Mouse (Mus musculus) forebrain, embryonic 14.5 days (tissue): ENCODE measurements around the gene Col4a4. TPM values are rescaled to one million over a fixed set of nuclear protein-coding genes. Genes with fewer than 3 reads are reported as not detected.

ENCODE experiments used
- ATAC-seq: fragments of 200-750 bp; cut with Nextera tagmentation; 2 replicates; pipeline ENCODE4 v1.8.0; 2017; ENCODE audit warnings: mild to moderate bottlenecking, moderate library complexity
- DNase-seq: peaks from one replicate; pipeline ENCODE4 v3.0.0-alpha.2; 2015; ENCODE audit warnings: low spot score
- H3K27ac ChIP-seq: fragments of 300-500 bp; sonication (generic); 2 replicates; pipeline ENCODE4 v1.5.1; 2014; ENCODE audit warnings: low read depth, mild to moderate bottlenecking, control low read depth, low read length, moderate library complexity
- H3K27me3 ChIP-seq: fragments of 300-500 bp; sonication (generic); replicated peaks from 2 replicates; pipeline ENCODE4 v1.6.1; 2014; ENCODE audit warnings: low read length, control low read depth, mixed read lengths; ENCODE audit not compliant: control insufficient read depth, insufficient read depth
- H3K36me3 ChIP-seq: fragments of 300-500 bp; sonication (generic); 2 replicates; pipeline ENCODE4 v1.6.1; 2014; ENCODE audit warnings: low read length, control low read depth; ENCODE audit not compliant: control insufficient read depth, insufficient read depth
- H3K4me1 ChIP-seq: fragments of 300-500 bp; sonication (generic); 2 replicates; pipeline ENCODE4 v1.6.1; 2014; ENCODE audit warnings: antibody characterized with exemption, low read length, control low read depth; ENCODE audit not compliant: control insufficient read depth, insufficient read depth
- H3K4me2 ChIP-seq: fragments of 300-500 bp; sonication (generic); 2 replicates; pipeline ENCODE4 v1.6.1; 2014; ENCODE audit warnings: mild to moderate bottlenecking, control low read depth, low read length
- H3K4me3 ChIP-seq: fragments of 300-500 bp; sonication (generic); 2 replicates; pipeline ENCODE4 v1.5.1; 2014; ENCODE audit warnings: low read depth, low read length, control low read depth
- H3K9ac ChIP-seq: fragments of 300-500 bp; sonication (generic); 2 replicates; pipeline ENCODE4 v1.6.1; 2014; ENCODE audit warnings: mild to moderate bottlenecking, low read length, control low read depth, moderate library complexity
- H3K9me3 ChIP-seq: fragments of 300-500 bp; sonication (generic); replicated peaks from 2 replicates; pipeline ENCODE4 v1.6.1; 2016; ENCODE audit warnings: low read length, control low read depth, mixed read lengths; ENCODE audit not compliant: control insufficient read depth
- WGBS: fragments of 180-500 bp; shearing (Covaris S2); extraction: QIAGEN DNeasy Blood & Tissue Kit; methylation state at CpG from one replicate; pipeline ENCODE4 v1.1.7; 2014; 5-methylcytosine and 5-hydroxymethylcytosine counted together
- polyA plus RNA-seq: library from polyadenylated mRNA; unstranded; fragments of >200 nt; fragmentation: Nextera tagmentation; extraction: Ambion mirVana; gene quantifications from 2 replicates; pipeline ENCODE4 v1.2.1, GENCODE M21; 2014

Col4a4 gene
- polyA plus RNA-seq, 1 experiment from 2014 or later, result 0.24 TPM

DNA sequence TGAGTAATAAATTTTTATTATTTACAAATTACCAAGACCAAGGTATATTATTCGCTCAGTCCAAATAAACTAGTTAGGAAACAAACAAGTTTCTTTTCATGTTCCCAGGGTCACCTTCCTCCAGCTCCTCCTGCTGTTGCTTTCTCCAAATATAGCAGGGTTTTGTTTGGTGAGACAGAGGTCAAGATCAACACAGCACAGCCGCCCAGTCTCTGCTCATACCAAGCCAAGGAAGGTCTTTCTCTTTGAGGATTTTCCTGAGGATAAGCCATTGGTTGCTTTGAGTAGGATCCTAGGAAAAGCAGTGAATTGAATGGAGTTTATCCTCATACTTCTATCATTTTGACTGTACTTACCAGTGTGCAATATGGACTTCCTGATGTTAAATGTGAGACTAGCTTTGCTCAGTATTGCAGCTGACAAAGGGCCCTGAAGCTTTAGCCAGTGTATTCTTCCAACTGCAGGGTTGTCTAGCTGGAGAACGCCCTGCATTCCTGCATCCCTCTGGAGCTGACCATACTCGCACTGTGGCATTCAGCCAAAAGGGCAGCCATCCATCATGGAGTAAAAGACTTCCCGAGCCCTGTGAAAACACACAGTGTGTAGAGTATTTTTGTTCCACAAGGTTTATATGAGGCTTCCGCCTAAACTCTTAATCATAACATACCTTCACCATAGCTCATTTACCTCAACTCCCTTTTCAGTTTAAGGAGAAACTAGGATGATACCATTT lies 10.4 kb upstream of the Col4a4 start:
- WGBS, result 68% methylated on average over 6 of the region's 6 CpGs
- no peaks in the 10 kb centered on the region for H3K27me3 ChIP-seq
- H3K4me1 ChIP-seq, result no peaks in the 10 kb centered on the region
- H3K27ac ChIP-seq, result no peak overlapping the region
- no peak overlapping the region for H3K4me3 ChIP-seq
- ATAC-seq (no peak), DNase-seq (peak; percentile 19)
- H3K4me2 ChIP-seq, result no peak overlapping the region
- no peaks in the 10 kb centered on the region for H3K9me3 ChIP-seq
- no peak overlapping the region for H3K9ac ChIP-seq
- no peaks in the 10 kb centered on the region for H3K36me3 ChIP-seq

DNA sequence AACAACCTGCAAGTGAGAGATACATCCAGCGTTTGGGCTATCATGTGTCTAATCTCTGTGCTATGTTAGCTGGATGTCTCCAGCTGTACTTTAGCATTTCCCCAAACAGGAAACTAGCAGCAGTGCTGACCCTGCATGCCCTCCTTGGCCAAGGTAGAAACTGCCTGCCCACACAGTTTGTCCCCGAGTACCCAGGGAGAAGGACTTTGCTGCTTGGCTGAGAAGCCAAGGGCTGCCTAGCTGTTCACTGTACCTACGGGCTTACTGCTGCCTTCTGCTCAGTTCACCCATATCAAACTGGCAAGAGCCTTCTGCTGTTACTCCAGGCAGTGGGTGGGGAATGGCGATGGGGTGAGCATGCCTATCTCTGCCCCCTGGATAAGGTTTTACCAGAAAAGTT lies 3.6 kb upstream of the Col4a4 start:
- WGBS, result 78% methylated on average over 4 of the region's 4 CpGs
- Histone ChIP-seq H3K4me1 (peaks cover 8% of the 10 kb centered on the region), H3K9ac (no peak overlapping the region), H3K4me3 (no peak overlapping the region), H3K9me3 (no peaks in the 10 kb centered on the region), H3K4me2 (no peak overlapping the region), H3K27ac (no peak overlapping the region), H3K36me3 (no peaks in the 10 kb centered on the region), H3K27me3 (0 out of 2 replicates have a peak, but pooled peaks cover 4% of the 10 kb centered on the region)
- ATAC-seq, result no peak
- DNase-seq, result no peak

DNA sequence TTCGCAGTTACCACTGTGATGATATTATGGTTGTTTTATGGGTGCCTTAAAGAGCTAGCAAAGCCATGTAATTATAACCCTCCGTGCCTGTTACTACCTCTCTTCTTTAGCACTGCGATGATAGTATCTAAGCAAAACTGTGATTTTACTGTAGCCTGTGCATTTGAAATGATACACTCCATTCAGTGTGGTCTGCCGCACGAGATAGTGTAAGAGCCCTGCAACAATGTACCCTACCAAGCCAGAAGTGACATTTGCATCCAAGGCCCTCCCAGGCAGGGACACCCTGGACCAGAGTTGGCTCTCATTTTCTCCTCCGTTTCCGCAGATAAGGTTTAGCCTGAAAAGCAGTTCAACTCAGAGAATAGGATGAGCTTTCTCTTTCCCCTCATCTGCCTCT lies 668 bp downstream of the Col4a4 start:
- Histone ChIP-seq H3K4me3 (no peak overlapping the region), H3K27ac (no peak overlapping the region), H3K9me3 (no peaks in the 10 kb centered on the region), H3K4me1 (peaks cover 8% of the 10 kb centered on the region), H3K27me3 (0 out of 2 replicates have a peak, but pooled peaks cover 4% of the 10 kb centered on the region), H3K4me2 (peak overlapping the region; percentile 59), H3K36me3 (no peaks in the 10 kb centered on the region), H3K9ac (no peak overlapping the region)
- WGBS, result 80% methylated on average over 7 of the region's 7 CpGs
- DNase-seq (no peak), ATAC-seq (no peak)

DNA sequence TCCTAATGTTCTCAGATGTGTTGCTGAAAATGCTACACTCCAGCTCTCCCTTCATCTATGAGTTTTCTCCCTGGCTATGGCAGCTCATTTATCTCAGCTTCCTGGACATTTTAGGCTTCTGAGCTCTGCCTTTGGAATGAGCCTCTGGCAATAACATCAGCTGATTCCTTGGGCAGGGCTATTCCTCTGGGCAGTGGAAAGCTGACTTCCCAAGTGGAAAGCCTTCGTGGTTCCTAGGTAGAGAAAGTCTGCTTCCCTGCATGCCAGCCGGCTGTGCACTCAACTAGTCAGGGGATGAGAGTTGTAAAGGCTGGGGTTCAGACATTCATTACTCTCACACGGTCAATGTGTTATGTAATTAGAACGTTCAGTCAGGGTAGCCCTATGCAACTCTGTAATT lies 8.3 kb downstream of the Col4a4 start:
- no peak for ATAC-seq
- H3K4me3 ChIP-seq, result no peak overlapping the region
- WGBS, result 76% methylated on average over 4 of the region's 4 CpGs

DNA sequence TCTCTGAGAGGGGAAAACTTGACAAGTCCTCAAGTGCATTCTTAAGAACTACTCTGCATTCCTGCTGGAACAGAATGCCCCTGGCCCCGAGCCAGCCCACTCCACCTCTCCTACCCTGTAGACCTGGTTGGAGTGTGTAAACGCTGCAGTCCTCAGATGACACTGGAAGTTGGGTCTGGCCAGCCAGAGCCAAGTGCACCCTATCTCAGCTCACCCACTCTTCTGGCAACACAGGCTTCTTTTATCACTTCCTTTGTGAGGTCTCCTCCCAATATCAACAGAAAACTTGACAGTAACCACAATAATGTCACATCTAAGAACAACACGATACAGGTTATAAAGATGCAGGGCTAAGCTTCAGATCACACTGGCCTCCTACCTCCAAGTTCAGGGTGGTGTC lies 8.7 kb downstream of the Col4a4 start:
- no peaks in the 10 kb centered on the region for H3K27me3 ChIP-seq
- no peak for DNase-seq
- H3K27ac ChIP-seq, result no peak overlapping the region
- H3K4me3 ChIP-seq, result no peak overlapping the region
- H3K4me1 ChIP-seq, result no peaks in the 10 kb centered on the region
- no peaks in the 10 kb centered on the region for H3K9me3 ChIP-seq
- WGBS, result 87% methylated on average over 3 of the region's 3 CpGs
- ATAC-seq, result no peak
- no peak overlapping the region for H3K4me2 ChIP-seq
- H3K9ac ChIP-seq, result no peak overlapping the region
- no peaks in the 10 kb centered on the region for H3K36me3 ChIP-seq

More for the DNA sequence above, 8.3 kb downstream of the Col4a4 start:
- H3K4me1 ChIP-seq, result no peaks in the 10 kb centered on the region
- H3K4me2 ChIP-seq, result no peak overlapping the region
- DNase-seq, result no peak
- H3K36me3 ChIP-seq, result no peaks in the 10 kb centered on the region
- H3K27me3 ChIP-seq, result no peaks in the 10 kb centered on the region
- no peak overlapping the region for H3K27ac ChIP-seq
- H3K9me3 ChIP-seq, result no peaks in the 10 kb centered on the region
- H3K9ac ChIP-seq, result no peak overlapping the region

DNA sequence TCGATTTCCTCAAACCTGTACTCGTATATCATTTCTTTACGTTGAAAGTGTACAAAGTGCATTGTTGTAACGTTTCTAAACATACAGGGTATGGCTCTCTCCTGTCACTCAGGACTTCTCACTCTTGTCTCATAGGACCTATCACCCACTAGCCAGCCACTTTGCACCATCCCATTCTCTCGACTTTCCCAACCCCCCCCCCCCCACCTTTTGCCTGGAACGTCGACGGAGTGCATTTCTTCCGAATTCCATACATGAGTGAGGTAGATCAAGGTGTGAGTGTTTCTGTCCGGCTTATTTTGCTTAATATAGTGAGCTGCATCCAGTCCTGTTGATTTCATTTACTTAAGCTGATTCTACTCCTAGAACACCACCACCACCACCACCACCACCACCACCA lies 9.3 kb downstream of the Col4a4 start:
- Histone ChIP-seq H3K4me3 (no peak overlapping the region), H3K27me3 (no peaks in the 10 kb centered on the region), H3K27ac (no peak overlapping the region), H3K4me1 (no peaks in the 10 kb centered on the region), H3K9ac (no peak overlapping the region), H3K9me3 (no peaks in the 10 kb centered on the region), H3K4me2 (no peak overlapping the region), H3K36me3 (no peaks in the 10 kb centered on the region)
- WGBS, result 93% methylated on average over 10 of the region's 10 CpGs
- no peak for DNase-seq
- ATAC-seq, result no peak

DNA sequence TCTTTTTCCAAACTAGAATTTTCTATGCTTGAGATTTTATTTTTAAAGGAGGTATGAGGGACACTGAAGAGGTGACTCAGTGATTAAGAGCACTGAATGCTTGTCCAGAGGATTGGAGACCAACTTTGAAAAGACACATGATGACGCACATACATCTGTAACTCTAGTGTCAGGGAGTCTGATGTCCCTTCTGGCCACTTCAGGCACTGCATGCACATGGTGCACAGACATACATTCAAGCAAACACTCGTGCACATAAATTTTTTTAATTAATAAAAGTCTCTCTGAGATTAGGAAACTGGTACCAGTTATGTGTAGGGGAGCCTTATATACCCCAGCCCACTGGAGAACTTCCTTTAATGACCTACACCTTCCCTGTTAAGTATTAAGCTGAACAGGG lies 10.5 kb downstream of the Col4a4 start:
- Histone ChIP-seq H3K4me3 (no peak overlapping the region), H3K9ac (no peak overlapping the region), H3K36me3 (no peaks in the 10 kb centered on the region), H3K27me3 (no peaks in the 10 kb centered on the region), H3K4me1 (no peaks in the 10 kb centered on the region), H3K27ac (no peak overlapping the region), H3K9me3 (no peaks in the 10 kb centered on the region), H3K4me2 (no peak overlapping the region)
- WGBS, result 78% methylated on average over 2 of the region's 2 CpGs
- ATAC-seq, result no peak
- no peak for DNase-seq

DNA sequence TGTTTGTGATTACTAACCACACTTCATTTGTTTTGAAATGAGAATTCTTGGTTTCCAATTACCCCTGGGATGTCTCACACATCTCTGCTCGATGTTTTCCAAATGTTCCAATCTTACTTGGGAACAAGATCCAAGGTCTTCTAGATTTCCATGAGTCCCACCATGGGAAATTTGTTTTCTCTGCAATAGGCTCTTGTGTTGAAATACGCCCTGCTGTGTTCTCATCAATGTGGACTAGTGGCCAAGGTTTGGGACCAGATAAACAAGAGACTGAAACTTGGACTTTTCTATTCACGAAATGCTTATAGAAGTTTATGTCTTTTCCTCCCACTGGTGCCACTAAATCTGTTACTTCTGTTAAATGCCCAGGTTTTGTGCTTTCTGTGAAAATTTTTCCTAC lies 11.0 kb downstream of the Col4a4 start:
- DNase-seq, result no peak
- WGBS, result 91% methylated on average over 3 of the region's 3 CpGs
- no peaks in the 10 kb centered on the region for H3K4me1 ChIP-seq
- no peaks in the 10 kb centered on the region for H3K36me3 ChIP-seq
- ATAC-seq, result no peak
- H3K27me3 ChIP-seq, result no peaks in the 10 kb centered on the region
- no peak overlapping the region for H3K9ac ChIP-seq
- H3K9me3 ChIP-seq, result no peaks in the 10 kb centered on the region
- no peak overlapping the region for H3K4me3 ChIP-seq
- H3K4me2 ChIP-seq, result no peak overlapping the region
- no peak overlapping the region for H3K27ac ChIP-seq

DNA sequence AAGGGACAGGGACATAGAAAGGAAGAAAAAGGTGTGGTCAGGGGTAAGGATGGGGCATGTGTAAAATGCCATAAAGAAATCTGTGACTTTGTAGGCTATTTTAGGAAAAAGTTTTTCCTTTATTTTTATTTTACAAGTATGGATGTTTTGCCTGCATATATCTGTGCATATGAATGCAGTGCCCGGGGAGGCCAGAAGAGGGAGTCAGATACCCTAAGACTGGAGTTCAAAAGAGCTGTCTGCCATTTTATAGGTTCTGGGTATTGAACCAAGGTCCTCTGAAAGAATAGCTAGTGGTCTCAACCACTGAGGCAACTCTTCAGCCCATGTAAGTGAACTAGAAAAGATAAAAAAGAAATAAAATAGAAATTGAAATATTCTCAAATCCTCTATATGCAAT lies 14.9 kb downstream of the Col4a4 start:
- Histone ChIP-seq H3K4me3 (no peak overlapping the region), H3K9ac (no peak overlapping the region), H3K36me3 (no peaks in the 10 kb centered on the region), H3K4me1 (no peaks in the 10 kb centered on the region), H3K27me3 (no peaks in the 10 kb centered on the region), H3K4me2 (no peak overlapping the region), H3K9me3 (no peaks in the 10 kb centered on the region), H3K27ac (no peak overlapping the region)
- no peak for DNase-seq
- 67% methylated on average over 1 of the region's 1 CpGs for WGBS
- no peak for ATAC-seq
